Mouse (Mus musculus) embryonic facial prominence, embryonic 12.5 days (tissue): ENCODE data around the gene Itprid2. TPM values are rescaled to one million over a fixed set of nuclear protein-coding genes. Genes with fewer than 3 reads are reported as not detected.

Source experiments
- ATAC-seq: fragments of 200-750 bp; cut with Nextera tagmentation; 2 replicates; pipeline ENCODE4 v1.8.0; 2017; ENCODE audit not compliant: insufficient number of reproducible peaks, insufficient read depth, low FRiP score, low TSS enrichment
- H3K27ac ChIP-seq: fragments of 300-500 bp; sonication (generic); 2 replicates; pipeline ENCODE4 v1.5.1; 2016; ENCODE audit warnings: mild to moderate bottlenecking
- H3K27me3 ChIP-seq: fragments of 300-500 bp; sonication (generic); 2 replicates; pipeline ENCODE4 v1.6.1; 2016; ENCODE audit warnings: mild to moderate bottlenecking, moderate library complexity
- H3K36me3 ChIP-seq: fragments of 300-500 bp; sonication (generic); 2 replicates; pipeline ENCODE4 v1.6.1; 2016; ENCODE audit warnings: mild to moderate bottlenecking
- H3K4me1 ChIP-seq: fragments of 300-500 bp; sonication (generic); 2 replicates; pipeline ENCODE4 v1.6.1; 2016
- H3K4me2 ChIP-seq: fragments of 300-500 bp; sonication (generic); replicated peaks from 2 replicates; pipeline ENCODE4 v1.6.1; 2016; ENCODE audit warnings: mild to moderate bottlenecking, moderate library complexity
- H3K4me3 ChIP-seq: fragments of 300-500 bp; sonication (generic); 2 replicates; pipeline ENCODE4 v1.5.1; 2016; ENCODE audit warnings: mild to moderate bottlenecking
- H3K9ac ChIP-seq: fragments of 300-500 bp; sonication (generic); 2 replicates; pipeline ENCODE4 v1.6.1; 2016; ENCODE audit warnings: mild to moderate bottlenecking, moderate library complexity
- H3K9me3 ChIP-seq: fragments of 300-500 bp; sonication (generic); 2 replicates; pipeline ENCODE4 v1.6.1; 2016; ENCODE audit warnings: mild to moderate bottlenecking, moderate library complexity
- WGBS: fragments of 180-500 bp; shearing (Covaris S2); methylation state at CpG from one replicate; pipeline ENCODE4 v1.1.7; 2016; 5-methylcytosine and 5-hydroxymethylcytosine counted together
- polyA plus RNA-seq: library from polyadenylated mRNA; unstranded; fragments of >200 nt; fragmentation: Nextera tagmentation; extraction: Ambion mirVana; gene quantifications from 2 replicates; pipeline ENCODE4 v1.2.1, GENCODE M21; 2016

The Itprid2 gene
- polyA plus RNA-seq, 1 experiment from 2014 or later: 11.3 TPM

- no peaks in the 10 kb centered on the region for H3K9me3 ChIP-seq
- H3K4me3 ChIP-seq: no peak overlapping the region
- no peaks in the 10 kb centered on the region for H3K4me1 ChIP-seq
- no peak overlapping the region for H3K4me2 ChIP-seq
- 86% methylated on average over 4 of the region's 4 CpGs for WGBS
- ATAC-seq: no peak
- H3K9ac ChIP-seq: no peak overlapping the region
- peaks cover 7% of the 10 kb centered on the region; the same call in 1 of the 2 replicates for H3K36me3 ChIP-seq
- no peak overlapping the region for H3K27ac ChIP-seq
- no peaks in the 10 kb centered on the region for H3K27me3 ChIP-seq
Measured at GRCm38 (mm10) chr2:79652502-79652901, 17.4 kb downstream of the Itprid2 start.

- H3K4me2 ChIP-seq: no peak overlapping the region
- ATAC-seq: no peak
Measured at GRCm38 (mm10) chr2:79653093-79653808, 18.1 kb downstream of the Itprid2 start.

GRCm38 (mm10) chr2:79653809-79654164, 18.6 kb downstream of the Itprid2 start:
- 80% methylated on average over 2 of the region's 2 CpGs for WGBS

More at GRCm38 (mm10) chr2:79653093-79653808, 18.1 kb downstream of the Itprid2 start:
- Histone ChIP-seq H3K9ac (no peak overlapping the region), H3K9me3 (no peaks in the 10 kb centered on the region), H3K36me3 (peaks cover 14% of the 10 kb centered on the region), H3K27me3 (no peaks in the 10 kb centered on the region), H3K4me3 (no peak overlapping the region), H3K4me1 (no peaks in the 10 kb centered on the region), H3K27ac (no peak overlapping the region)
- WGBS: 73% methylated on average over 6 of the region's 6 CpGs

GRCm38 (mm10) chr2:79657062-79657461, 21.9 kb downstream of the Itprid2 start:
- Histone ChIP-seq H3K4me3 (no peak overlapping the region), H3K27me3 (no peaks in the 10 kb centered on the region), H3K9me3 (no peaks in the 10 kb centered on the region), H3K4me2 (no peak overlapping the region), H3K27ac (no peak overlapping the region), H3K36me3 (peaks cover 36% of the 10 kb centered on the region), H3K4me1 (no peaks in the 10 kb centered on the region), H3K9ac (no peak overlapping the region)
- ATAC-seq: no peak
- 76% methylated on average over 8 of the region's 8 CpGs for WGBS

More at GRCm38 (mm10) chr2:79653809-79654164, 18.6 kb downstream of the Itprid2 start:
- H3K4me3 ChIP-seq: no peak overlapping the region
- H3K27ac ChIP-seq: no peak overlapping the region
- no peak overlapping the region for H3K4me2 ChIP-seq
- no peaks in the 10 kb centered on the region for H3K4me1 ChIP-seq
- ATAC-seq: no peak
- H3K27me3 ChIP-seq: no peaks in the 10 kb centered on the region
- no peak overlapping the region for H3K9ac ChIP-seq
- H3K9me3 ChIP-seq: no peaks in the 10 kb centered on the region
- H3K36me3 ChIP-seq: peaks cover 18% of the 10 kb centered on the region

DNA sequence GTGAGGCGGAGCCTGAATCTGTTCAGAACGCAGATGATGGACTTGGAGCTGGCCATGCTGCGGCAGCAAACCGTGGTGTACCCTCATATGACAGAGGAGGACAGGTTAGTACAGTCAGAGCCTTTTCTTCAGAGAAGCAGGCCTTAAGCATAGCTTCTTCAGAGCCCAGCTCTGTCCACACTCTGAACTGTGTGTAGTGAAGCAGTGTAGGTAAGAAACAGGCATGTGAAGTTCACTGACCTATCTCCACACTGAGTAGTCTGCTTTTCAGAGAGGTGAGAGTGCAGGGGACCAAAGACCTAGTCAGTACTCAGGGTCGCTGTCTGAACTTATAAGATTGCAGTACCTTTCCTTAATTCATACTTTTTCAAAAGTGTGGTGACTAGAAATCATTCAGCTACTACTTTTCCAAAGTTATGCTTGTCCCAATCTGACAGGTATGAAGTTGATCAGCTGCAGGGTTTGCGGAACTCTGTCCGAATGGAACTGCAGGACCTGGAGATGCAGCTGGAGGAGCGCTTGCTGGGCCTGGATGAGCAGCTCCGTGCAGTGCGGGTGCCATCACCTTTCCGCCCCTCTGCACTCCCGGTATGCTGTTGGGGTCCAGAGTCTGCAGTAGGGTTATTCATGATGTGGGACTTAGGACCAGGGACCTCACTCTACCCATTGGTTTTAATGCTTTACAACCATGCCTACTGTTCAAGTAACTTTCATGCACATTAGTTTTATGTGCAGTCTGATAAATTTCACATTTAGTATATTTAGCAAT, 25.4 kb downstream of the Itprid2 start:
- WGBS: 87% methylated on average over 12 of the region's 12 CpGs
- no peak for ATAC-seq

DNA sequence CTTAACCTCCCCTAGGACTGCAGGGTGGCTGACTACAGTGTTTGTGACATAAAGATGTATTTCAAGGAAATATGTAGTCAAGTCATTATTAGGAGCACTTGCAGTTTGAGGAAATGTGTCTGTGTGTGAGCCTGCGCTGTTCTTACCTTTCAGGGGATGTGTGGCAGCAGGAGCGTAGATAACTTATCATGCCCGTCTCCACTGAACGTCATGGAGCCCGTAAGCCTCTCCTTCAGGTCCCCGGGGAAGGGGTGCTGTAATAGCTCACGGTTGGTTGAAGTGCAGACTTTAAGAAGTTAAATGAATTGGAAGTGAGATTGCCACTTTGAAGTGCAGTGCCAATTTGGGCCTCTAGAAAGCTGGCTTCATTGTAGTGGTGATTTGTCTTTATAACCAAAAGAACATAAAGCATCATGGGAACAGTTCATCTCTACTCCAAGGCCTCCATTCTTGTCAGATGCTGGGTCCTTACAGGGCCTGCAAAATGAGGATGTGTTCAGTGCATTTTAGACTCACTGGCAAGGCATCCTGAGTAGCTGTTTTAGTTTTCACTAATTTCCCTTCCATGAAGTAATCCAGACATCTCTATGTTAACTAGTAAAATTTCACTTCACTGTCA, 26.4 kb downstream of the Itprid2 start:
- H3K27me3 ChIP-seq: no peaks in the 10 kb centered on the region
- no peak overlapping the region for H3K4me3 ChIP-seq
- no peak overlapping the region for H3K27ac ChIP-seq
- ATAC-seq: no peak
- WGBS: 81% methylated on average over 7 of the region's 7 CpGs
- peaks cover 43% of the 10 kb centered on the region for H3K36me3 ChIP-seq
- peaks cover 5% of the 10 kb centered on the region; the same call in 1 of the 2 replicates for H3K4me1 ChIP-seq
- H3K9ac ChIP-seq: no peak overlapping the region
- no peaks in the 10 kb centered on the region for H3K9me3 ChIP-seq
- no peak overlapping the region for H3K4me2 ChIP-seq

More for the DNA sequence above, 25.4 kb downstream of the Itprid2 start:
- Histone ChIP-seq H3K36me3 (peaks cover 43% of the 10 kb centered on the region), H3K4me2 (no peak overlapping the region), H3K4me3 (no peak overlapping the region), H3K9ac (no peak overlapping the region), H3K4me1 (peaks cover 5% of the 10 kb centered on the region; the same call in 1 of the 2 replicates), H3K9me3 (no peaks in the 10 kb centered on the region), H3K27ac (no peak overlapping the region), H3K27me3 (no peaks in the 10 kb centered on the region)

DNA sequence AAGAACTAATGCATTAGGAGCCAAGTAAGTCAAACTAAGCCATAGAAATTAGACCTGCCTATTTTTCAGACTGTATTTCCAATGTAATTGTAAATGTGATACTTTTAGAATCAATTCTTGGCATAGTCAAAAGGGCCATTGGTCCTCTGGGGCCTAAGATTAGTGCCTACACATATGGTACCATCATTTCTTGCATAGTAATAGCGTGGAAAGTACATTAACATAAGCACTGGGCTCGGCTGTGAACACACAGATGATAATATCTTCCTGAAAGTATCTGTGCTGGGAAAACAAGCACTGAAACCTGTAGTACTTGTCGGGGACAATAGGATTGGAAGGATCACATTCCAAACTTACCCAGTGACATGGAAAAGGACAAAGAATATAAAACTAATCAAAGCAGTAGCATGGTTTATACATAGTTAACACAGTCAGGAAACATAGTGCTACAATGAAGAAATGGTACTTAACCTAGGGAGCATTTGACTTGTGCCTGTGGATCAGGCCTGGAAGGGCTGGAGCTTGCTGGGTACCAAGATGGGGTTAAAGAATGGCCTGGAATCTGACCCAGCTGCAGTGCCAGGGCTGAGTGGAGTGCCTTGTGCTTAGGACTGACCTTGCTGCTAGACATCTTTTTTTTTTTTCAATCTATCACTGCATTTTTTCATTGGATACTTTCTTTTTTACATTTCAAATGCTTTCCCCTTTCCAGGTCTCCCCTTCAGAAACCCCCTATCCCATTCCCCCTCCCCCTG, 29.6 kb downstream of the Itprid2 start:
- Histone ChIP-seq H3K27me3 (no peaks in the 10 kb centered on the region), H3K9ac (no peak overlapping the region), H3K4me1 (peaks cover 5% of the 10 kb centered on the region; the same call in 1 of the 2 replicates), H3K9me3 (no peaks in the 10 kb centered on the region), H3K4me3 (no peak overlapping the region), H3K36me3 (peaks cover 16% of the 10 kb centered on the region), H3K27ac (no peak overlapping the region), H3K4me2 (no peak overlapping the region)
- WGBS: 72% methylated on average over 3 of the region's 3 CpGs
- no peak for ATAC-seq

DNA sequence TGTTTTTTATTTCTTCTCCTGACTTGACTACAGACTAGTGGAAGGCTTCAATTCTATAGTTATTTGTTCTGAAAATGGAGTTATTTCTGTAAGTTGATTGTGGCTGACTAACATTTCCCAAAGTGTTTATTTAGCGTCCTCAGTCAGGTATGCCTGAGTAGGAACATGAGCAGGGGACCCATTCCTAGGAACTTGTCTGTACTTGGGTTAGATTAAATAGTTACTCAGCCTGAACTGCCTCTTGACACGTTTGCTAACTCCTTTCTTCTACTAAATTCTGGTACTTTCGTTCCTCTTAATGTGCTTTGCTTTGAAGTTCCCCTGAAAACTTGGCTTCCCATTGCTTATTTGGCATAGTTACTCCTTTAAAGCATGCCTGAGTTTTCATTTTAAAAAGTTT, 30.3 kb downstream of the Itprid2 start:
- Histone ChIP-seq H3K9me3 (no peaks in the 10 kb centered on the region), H3K4me2 (no peak overlapping the region), H3K4me3 (no peak overlapping the region), H3K4me1 (peaks cover 5% of the 10 kb centered on the region; the same call in 1 of the 2 replicates), H3K27ac (no peak overlapping the region), H3K36me3 (peaks cover 12% of the 10 kb centered on the region), H3K9ac (no peak overlapping the region), H3K27me3 (no peaks in the 10 kb centered on the region)
- 60% methylated on average over 3 of the region's 3 CpGs for WGBS
- ATAC-seq: no peak

GRCm38 (mm10) chr2:79675266-79675665, 40.1 kb downstream of the Itprid2 start:
- ATAC-seq: no peak
- no peak overlapping the region for H3K27ac ChIP-seq
- H3K4me2 ChIP-seq: no peak overlapping the region
- no peaks in the 10 kb centered on the region for H3K9me3 ChIP-seq
- H3K4me1 ChIP-seq: no peaks in the 10 kb centered on the region
- no peak overlapping the region for H3K9ac ChIP-seq
- H3K27me3 ChIP-seq: no peaks in the 10 kb centered on the region
- whole genome bisulfite sequencing: 85% methylated on average over 3 of the region's 3 CpGs
- H3K36me3 ChIP-seq: peaks cover 4% of the 10 kb centered on the region; the same call in 1 of the 2 replicates
- no peak overlapping the region for H3K4me3 ChIP-seq

DNA sequence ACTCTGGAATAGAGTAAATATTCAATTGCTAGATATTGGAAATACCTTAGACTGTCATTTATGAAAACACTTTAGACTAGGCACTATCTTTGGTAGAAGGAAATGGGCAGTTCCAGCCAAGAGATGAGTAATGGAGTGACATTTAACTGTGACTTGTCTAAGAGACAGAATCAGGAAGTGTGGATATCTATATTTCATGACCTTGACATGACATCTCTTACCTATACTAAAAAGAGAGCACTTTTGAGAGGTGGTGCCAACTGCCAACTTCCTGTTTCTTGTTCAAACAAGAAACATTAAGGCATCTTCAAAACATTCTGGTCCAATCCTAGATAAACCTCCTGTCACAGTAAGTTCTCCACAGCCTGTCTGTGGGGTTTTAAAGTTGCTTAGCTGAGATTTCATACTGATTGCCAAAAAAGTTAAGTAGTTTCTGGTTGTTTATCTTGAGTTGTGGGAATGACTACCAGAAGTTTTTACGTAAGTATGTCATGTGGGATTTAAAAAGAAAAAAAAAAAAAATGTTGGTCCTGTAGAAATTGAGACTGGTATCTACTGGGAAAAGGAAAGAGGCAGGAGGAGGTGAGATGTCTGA, 42.6 kb downstream of the Itprid2 start:
- H3K4me1 ChIP-seq: no peaks in the 10 kb centered on the region
- H3K9ac ChIP-seq: no peak overlapping the region
- no peaks in the 10 kb centered on the region for H3K27me3 ChIP-seq
- WGBS: 68% methylated on average over 1 of the region's 1 CpGs
- no peak overlapping the region for H3K27ac ChIP-seq
- no peak overlapping the region for H3K4me2 ChIP-seq
- no peak overlapping the region for H3K4me3 ChIP-seq
- ATAC-seq: no peak
- H3K9me3 ChIP-seq: no peaks in the 10 kb centered on the region
- no peaks in the 10 kb centered on the region for H3K36me3 ChIP-seq

- Histone ChIP-seq H3K27ac (no peak overlapping the region), H3K4me2 (no peak overlapping the region), H3K36me3 (no peaks in the 10 kb centered on the region), H3K9ac (no peak overlapping the region), H3K9me3 (no peaks in the 10 kb centered on the region), H3K4me3 (no peak overlapping the region), H3K4me1 (no peaks in the 10 kb centered on the region), H3K27me3 (no peaks in the 10 kb centered on the region)
- 77% methylated on average over 4 of the region's 4 CpGs for WGBS
- ATAC-seq: no peak
Measured at GRCm38 (mm10) chr2:79681672-79682071, 46.5 kb downstream of the Itprid2 start.
